Mouse (Mus musculus) thymus, adult 2 months (tissue): ENCODE measurements around the gene Dnajc19. TPM values are rescaled to one million over a fixed set of nuclear protein-coding genes. Genes with fewer than 3 reads are reported as not detected.

Experiments used
- DNase-seq: peaks from one replicate; pipeline ENCODE4 v3.0.0; 2021
- H3K27ac ChIP-seq: fragments of 200-500 bp; 2 replicates; pipeline ENCODE4 v1.5.1; 2012; ENCODE audit warnings: low read length, control low read depth; ENCODE audit not compliant: control insufficient read depth, insufficient read depth
- H3K27me3 ChIP-seq: fragments of 200-500 bp; 2 replicates; pipeline ENCODE4 v1.6.1; 2012; ENCODE audit warnings: mild to moderate bottlenecking, low read length, moderate library complexity, mixed read lengths; ENCODE audit not compliant: control insufficient read depth, insufficient read depth
- H3K36me3 ChIP-seq: fragments of 200-500 bp; 2 replicates; pipeline ENCODE4 v1.6.1; 2012; ENCODE audit warnings: mild to moderate bottlenecking, low read length, moderate library complexity; ENCODE audit not compliant: control insufficient read depth, insufficient read depth
- H3K4me1 ChIP-seq: fragments of 200-500 bp; replicated peaks from 2 replicates; pipeline ENCODE4 v1.6.1; 2012; ENCODE audit warnings: low read length; ENCODE audit not compliant: control insufficient read depth, insufficient read depth
- H3K4me3 ChIP-seq: fragments of 200-500 bp; 2 replicates; pipeline ENCODE4 v1.5.1; 2012; ENCODE audit warnings: mild to moderate bottlenecking, low read length, control low read depth, moderate library complexity; ENCODE audit not compliant: control insufficient read depth, insufficient read depth
- CTCF ChIP-seq: fragments of 200-500 bp; IDR thresholded peaks from 2 replicates; pipeline ENCODE4 v1.5.1; 2012; ENCODE audit warnings: mild to moderate bottlenecking, control low read depth, low read length, moderate library complexity, borderline replicate concordance; ENCODE audit not compliant: control insufficient read depth, poor library complexity, insufficient read depth; ENCODE audit errors: extremely low read depth
- POLR2A ChIP-seq: fragments of 200-500 bp; IDR thresholded peaks from 2 replicates; pipeline ENCODE4 v1.6.1; 2012; ENCODE audit warnings: mild to moderate bottlenecking, low read length, control low read depth, moderate library complexity; ENCODE audit not compliant: control insufficient read depth, poor library complexity, insufficient read depth; ENCODE audit errors: extremely low read depth
- WGBS: fragments of 180-500 bp; shearing (Covaris S2); methylation state at CpG from one replicate; pipeline ENCODE4 v1.1.7; 2018; 5-methylcytosine and 5-hydroxymethylcytosine counted together
- polyA plus RNA-seq: library from polyadenylated mRNA; depleted of rRNA; stranded (reverse); fragments of >200 nt; gene quantifications from 2 replicates; pipeline ENCODE4 v1.2.3, GENCODE M21; 2012

The Dnajc19 gene
- polyA plus RNA-seq, 1 experiment: 78.0 TPM

DNA sequence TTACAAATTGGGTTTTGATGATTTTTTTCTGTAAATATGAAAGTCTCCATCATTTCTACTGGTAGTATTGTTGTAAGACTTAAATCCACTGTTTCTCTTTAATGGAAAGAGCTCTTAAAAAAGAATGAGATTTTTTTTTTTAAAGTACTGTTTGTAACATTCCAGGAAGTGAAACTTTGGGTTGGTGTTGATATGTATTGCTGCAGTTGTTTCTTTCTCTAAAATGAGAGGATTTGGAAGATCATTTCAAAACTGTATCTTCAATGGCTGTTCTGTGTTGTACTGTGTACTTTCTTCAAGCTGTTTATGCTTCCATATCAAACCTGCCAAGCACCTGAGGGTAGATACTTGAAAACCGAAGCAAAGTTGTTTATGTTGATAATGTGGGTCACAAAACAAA is 46.3 kb downstream of the Dnajc19 start:
- TF ChIP-seq CTCF: no peak
- TF ChIP-seq POLR2A: no peak
- H3K4me1 ChIP-seq: no peaks in the 10 kb centered on the region
- no peaks in the 10 kb centered on the region for H3K36me3 ChIP-seq

DNA sequence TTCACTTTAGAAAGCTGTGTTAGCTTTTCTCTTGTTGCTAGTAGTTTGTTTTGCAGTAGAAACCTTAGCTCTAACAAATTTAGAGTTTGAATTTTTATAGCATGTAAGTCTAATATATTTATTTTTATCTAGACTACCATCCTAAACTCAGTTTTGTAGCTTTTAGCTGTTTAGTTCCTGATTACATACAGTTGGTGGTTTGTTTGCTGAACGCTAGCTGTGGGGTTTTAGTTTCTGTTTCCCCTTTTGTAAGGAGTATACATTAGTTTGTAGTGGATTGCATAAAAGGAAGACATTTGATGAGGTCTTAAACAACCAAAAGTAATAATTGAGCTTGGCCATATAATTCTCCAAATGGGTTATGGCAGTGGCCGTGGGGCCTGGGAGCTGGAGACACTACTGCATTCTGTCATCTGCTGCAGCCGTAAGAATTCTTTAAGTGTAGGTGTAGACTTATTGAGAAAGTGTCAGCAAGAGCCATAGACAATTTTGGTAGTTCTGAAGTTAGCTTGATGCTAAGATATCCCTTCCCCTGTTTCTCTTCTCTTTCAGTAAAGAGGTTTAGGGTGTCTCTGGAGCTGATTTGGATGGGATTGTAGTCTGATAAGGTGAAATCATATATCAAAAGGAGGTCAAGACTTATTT is 47.3 kb downstream of the Dnajc19 start:
- DNase-seq: no peak
- Histone ChIP-seq H3K36me3 (no peaks in the 10 kb centered on the region), H3K4me3 (no peak overlapping the region), H3K27me3 (no peaks in the 10 kb centered on the region), H3K27ac (no peak overlapping the region), H3K4me1 (no peaks in the 10 kb centered on the region)
- TF ChIP-seq CTCF (no peak), POLR2A (no peak)
- 37% methylated on average over 3 of the region's 3 CpGs for WGBS

More for the DNA sequence above, 46.3 kb downstream of the Dnajc19 start:
- no peak overlapping the region for H3K4me3 ChIP-seq
- H3K27me3 ChIP-seq: no peaks in the 10 kb centered on the region
- no peak for DNase-seq
- no peak overlapping the region for H3K27ac ChIP-seq
- 83% methylated on average over 1 of the region's 1 CpGs for WGBS

DNA sequence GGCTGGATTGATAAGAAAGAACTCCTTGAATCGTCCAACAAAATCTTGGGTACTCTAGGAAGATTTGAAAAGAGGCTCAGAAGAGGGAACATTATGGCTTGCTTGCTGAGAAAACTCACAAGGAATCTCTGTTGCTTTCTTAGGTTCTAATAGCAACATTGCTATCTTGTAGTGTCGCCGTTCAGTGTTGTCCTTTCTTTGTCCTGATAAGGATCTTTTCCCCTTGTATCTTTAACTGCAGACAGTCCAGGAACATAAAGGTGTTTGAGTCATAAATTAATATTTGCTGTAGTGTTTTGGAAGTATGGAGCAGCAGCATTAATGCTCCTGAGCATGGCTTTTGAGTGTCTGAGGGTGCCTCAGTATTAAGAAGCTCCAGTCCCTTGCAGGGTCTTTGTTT is 50.5 kb downstream of the Dnajc19 start:
- H3K4me1 ChIP-seq: no peaks in the 10 kb centered on the region
- H3K27ac ChIP-seq: no peak overlapping the region
- no peak overlapping the region for H3K4me3 ChIP-seq
- DNase-seq: no peak
- no peak for TF ChIP-seq POLR2A
- 92% methylated on average over 3 of the region's 3 CpGs for WGBS
- no peaks in the 10 kb centered on the region for H3K36me3 ChIP-seq
- no peaks in the 10 kb centered on the region for H3K27me3 ChIP-seq

DNA sequence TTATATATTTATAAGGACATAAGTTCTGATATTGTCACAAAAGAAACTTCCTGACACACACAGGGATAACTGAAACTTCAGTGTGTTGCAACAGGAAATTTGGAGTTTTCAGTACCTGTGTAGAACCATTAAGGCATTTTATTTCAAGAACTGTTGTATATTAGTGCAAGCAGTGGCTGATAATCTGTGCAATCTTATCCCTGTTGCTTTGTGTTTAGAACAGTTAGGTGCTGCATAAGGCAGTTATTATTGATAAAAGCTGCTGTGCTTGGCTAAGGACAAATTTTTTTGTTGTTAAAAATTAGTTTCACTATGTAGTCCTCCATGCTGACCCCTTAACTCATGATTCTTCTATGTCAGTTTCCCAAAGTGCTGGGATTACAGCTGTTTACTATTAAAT is 52.2 kb downstream of the Dnajc19 start:
- DNase-seq: no peak

DNA sequence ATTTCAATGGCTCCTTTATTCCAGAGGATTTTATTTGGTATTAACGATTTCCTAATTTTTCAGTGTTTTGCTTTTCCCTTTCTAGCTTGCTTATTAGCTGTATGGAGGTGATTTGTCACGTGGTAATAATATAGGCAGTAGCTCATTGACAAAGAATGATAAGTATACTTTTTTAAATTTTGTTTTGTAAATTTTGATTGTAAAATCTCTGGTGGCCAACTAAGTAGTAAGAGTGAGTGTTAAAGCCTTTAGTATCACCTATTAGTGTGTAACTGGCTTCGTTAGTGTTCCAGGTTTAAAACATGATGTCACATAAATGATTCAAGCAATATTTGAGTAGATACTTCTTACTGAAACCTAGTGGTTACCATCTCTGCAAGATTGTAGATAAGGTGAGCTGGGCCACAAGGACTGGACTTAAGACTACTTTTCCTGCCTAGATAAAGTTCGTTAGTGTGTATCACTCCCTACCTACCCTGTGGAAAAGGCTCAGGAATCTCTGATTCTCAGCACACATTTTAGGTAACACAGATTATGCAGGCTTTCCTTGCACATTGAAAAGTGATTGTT is 59.8 kb downstream of the Dnajc19 start:
- TF ChIP-seq CTCF (no peak), POLR2A (no peak)
- H3K4me1 ChIP-seq: peaks cover 3% of the 10 kb centered on the region
- no peak for DNase-seq
- no peaks in the 10 kb centered on the region for H3K27me3 ChIP-seq
- H3K27ac ChIP-seq: no peak overlapping the region
- no peak overlapping the region for H3K4me3 ChIP-seq
- 63% methylated on average over 4 of the region's 4 CpGs for WGBS
- no peaks in the 10 kb centered on the region for H3K36me3 ChIP-seq

More for the DNA sequence above, 52.2 kb downstream of the Dnajc19 start:
- no peaks in the 10 kb centered on the region for H3K27me3 ChIP-seq
- no peaks in the 10 kb centered on the region for H3K36me3 ChIP-seq
- TF ChIP-seq CTCF: no peak
- TF ChIP-seq POLR2A: no peak
- no peak overlapping the region for H3K27ac ChIP-seq
- H3K4me1 ChIP-seq: no peaks in the 10 kb centered on the region
- no peak overlapping the region for H3K4me3 ChIP-seq

DNA sequence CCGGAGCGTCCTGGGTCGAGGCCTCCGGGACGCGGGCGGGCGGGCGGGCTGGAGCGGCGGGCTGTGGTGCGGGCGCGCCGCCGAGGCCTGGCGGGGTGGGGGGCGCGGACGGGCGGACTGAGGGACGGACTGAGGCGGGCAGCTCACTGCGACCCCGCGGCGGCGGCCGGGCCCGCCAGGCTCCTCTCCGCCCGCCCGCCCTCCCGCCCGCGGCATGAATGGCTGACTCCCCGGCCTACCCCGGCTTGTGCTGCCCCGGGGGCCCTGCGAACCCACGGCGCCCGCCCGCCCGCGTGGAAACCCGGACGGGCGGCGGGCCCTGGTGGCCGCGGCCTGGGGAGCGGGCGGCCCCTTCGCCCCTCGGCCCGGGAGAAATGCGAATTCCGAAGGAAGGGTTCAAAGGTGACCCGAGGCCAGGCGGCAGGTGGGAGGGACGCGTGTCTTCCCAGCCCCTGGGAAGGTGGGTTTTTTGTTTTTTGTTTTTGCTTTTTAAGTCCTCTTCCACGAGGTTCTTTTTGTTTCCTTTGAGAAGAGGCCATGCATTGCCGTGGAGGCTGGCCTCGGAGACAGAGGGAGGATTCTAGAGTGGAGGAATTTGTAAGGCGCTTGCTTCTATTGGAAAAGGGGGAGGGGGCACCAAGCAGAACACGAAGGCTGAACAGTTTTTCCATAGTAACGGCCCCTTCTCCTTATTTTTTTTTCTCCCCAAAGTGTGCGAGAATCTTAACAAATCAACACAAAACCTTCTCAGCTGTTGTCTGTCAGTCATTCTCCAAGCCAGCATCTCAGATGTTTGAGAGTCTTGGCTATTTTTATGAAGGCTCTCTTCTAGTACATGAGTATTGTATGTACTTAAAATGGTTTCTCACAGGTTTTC is 60.5 kb downstream of the Dnajc19 start:
- no peaks in the 10 kb centered on the region for H3K36me3 ChIP-seq
- H3K4me3 ChIP-seq: peak overlapping the region; percentile 97
- no peak for TF ChIP-seq CTCF
- no peak for TF ChIP-seq POLR2A
- peaks cover 3% of the 10 kb centered on the region for H3K4me1 ChIP-seq
- H3K27ac ChIP-seq: no peak overlapping the region
- no peaks in the 10 kb centered on the region for H3K27me3 ChIP-seq
- under 1% methylated on average over 65 of the region's 70 CpGs for WGBS
- peak; percentile 24 for DNase-seq
